Mouse (Mus musculus) lung, postnatal 0 days (tissue): ENCODE results near the gene Gas8.

ENCODE experiments used
- CTCF ChIP-seq: IDR thresholded peaks from 2 replicates; pipeline ENCODE4 v1.5.1; 2016; ENCODE audit warnings: antibody characterized with exemption, mild to moderate bottlenecking
- EP300 ChIP-seq: IDR thresholded peaks from 2 replicates; pipeline ENCODE4 v1.6.1; 2016; ENCODE audit warnings: antibody characterized with exemption, mild to moderate bottlenecking, control low read depth

DNA sequence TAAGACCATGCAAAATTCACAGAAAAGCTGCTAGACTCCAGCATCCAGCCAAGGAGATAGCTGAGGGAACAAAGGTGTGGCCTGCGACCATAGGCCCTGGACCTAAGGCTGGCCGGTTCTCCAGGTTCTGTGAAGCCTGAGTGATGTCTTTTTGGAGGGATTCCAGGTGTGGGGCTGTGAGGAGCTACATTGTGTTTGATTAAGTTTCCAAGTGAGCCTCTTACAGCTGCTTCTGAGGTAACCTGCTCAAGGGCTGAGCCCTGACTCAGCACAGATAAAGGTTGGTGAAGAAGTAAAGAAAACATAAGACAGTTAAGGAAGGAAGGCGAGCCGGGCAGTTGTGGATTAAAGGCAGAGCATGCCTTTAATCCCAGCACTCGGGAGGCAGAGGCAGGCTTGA lies 16.4 kb upstream of the Gas8 start:
- TF ChIP-seq CTCF (no peak), EP300 (peak; percentile 61)
